Mouse (Mus musculus): ENCODE data around the gene Rab8b. TPM values are rescaled to one million over a fixed set of nuclear protein-coding genes. Genes with fewer than 3 reads are reported as not detected.
"Not testable (repeated sequence)": the region's sequence is repeated elsewhere in the genome, so short reads cannot be mapped to it uniquely, and the experiment has no call there.

Rab8b gene
- polyA plus RNA-seq, 1 experiment from 2014 or later: 26.9 TPM

DNA sequence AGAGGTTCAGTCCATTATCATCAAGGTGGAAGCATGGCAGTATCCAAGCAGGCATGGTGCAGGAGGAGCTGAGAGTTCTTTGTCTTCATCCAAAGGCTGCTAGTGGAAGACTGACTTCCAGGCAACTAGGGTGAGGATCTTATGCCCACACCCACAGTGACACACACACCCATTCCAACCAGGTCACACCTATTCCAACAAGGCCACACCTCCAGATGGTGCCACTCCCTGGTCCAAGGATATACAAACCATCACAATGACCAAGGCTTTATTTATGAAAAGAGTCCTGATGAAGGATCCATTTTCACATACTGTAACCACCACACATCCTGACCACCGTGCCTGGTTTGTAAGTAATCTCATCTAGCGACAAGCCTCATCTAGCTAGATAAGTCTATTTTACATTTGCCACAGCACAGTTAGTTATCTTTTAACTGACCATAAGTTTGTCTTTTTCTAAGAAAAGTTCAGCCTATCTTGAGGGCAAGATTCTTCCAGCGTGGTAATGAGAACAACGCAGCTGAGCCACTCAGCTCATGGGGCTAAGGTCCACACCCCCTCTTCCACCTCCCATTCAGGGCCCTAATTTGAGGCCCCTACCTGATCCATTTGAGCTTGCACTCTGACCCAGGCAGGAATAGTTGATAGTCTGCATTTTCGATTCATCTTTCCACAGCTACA lies 6.1 kb downstream of the Rab8b start:
- 93% methylated on average over 5 of the region's 5 CpGs for WGBS
- DNase-seq (ENCODE audit: low spot score); H3K9ac ChIP-seq (ENCODE audit: low read length): not testable (repeated sequence)

DNA sequence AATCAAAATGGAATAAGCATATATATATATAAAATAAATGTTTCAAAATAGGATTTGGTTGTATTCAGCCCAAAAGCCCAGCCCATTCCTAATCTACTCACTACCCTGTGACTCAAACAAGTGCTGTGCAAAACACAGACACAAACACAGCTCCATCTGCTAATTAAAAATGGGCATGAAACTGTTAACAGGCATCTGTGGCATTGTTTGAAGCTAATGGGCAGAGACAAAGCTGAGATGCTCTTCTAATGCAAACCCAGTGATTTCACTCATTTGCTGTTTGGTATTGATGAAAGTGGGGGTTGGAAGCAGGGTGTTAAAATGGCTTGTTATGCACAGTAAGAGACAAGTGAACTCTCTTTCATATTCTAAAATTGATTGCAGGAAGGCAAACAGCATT lies 7.2 kb downstream of the Rab8b start:
- no peak overlapping the region for H3K27ac ChIP-seq (ENCODE audit: low read depth, low read length)
- no peak for ATAC-seq (ENCODE audit: insufficient read depth, low FRiP score, low TSS enrichment)

More for the DNA sequence above, 6.1 kb downstream of the Rab8b start:
- ATAC-seq (ENCODE audit: insufficient read depth, low FRiP score, low TSS enrichment); H3K9me3 ChIP-seq (ENCODE audit: control insufficient read depth, low read length); H3K36me3 ChIP-seq (ENCODE audit: control insufficient read depth, insufficient read depth, low read length); H3K27me3 ChIP-seq (ENCODE audit: control insufficient read depth, insufficient read depth, low read length); H3K4me2 ChIP-seq (ENCODE audit: low read depth); H3K4me3 ChIP-seq (ENCODE audit: low read depth, low read length); H3K27ac ChIP-seq (ENCODE audit: low read depth, low read length); H3K4me1 ChIP-seq (ENCODE audit: control insufficient read depth, insufficient read depth, low read length): not testable (repeated sequence)

DNA sequence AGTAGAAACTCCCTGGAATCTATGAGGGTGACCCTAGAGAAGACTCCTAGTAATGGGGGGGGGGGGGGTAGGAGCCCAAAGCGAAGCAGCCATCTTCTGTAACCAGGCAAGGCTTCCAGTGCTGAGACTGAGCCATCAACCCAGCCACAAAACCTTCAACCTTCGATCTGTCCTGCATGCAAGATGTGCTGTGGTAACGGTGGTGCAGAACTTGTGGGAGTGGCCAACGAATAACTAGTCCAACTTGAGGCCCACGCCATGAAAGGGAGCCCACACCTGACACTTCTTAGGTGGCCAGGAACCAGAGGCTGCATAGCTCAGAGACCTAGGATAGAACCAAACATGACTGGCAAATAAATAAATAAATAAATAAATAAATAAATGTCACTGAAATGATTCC lies 8.8 kb downstream of the Rab8b start:
- H3K4me3 ChIP-seq (ENCODE audit: low read depth, low read length): no peak overlapping the region
- ATAC-seq (ENCODE audit: insufficient read depth, low FRiP score, low TSS enrichment) (no peak), DNase-seq (ENCODE audit: low spot score) (no peak)
- H3K36me3 ChIP-seq (ENCODE audit: control insufficient read depth, insufficient read depth, low read length): no peaks in the 10 kb centered on the region
- H3K9ac ChIP-seq (ENCODE audit: low read length): no peak overlapping the region
- H3K27me3 ChIP-seq (ENCODE audit: control insufficient read depth, insufficient read depth, low read length): no peaks in the 10 kb centered on the region
- no peaks in the 10 kb centered on the region for H3K9me3 ChIP-seq (ENCODE audit: control insufficient read depth, low read length)
- 92% methylated on average over 5 of the region's 5 CpGs for WGBS
- no peaks in the 10 kb centered on the region for H3K4me1 ChIP-seq (ENCODE audit: control insufficient read depth, insufficient read depth, low read length)
- H3K27ac ChIP-seq (ENCODE audit: low read depth, low read length): no peak overlapping the region
- H3K4me2 ChIP-seq (ENCODE audit: low read depth): no peak overlapping the region

More for the DNA sequence above, 7.2 kb downstream of the Rab8b start:
- Histone ChIP-seq H3K9ac (ENCODE audit: low read length) (no peak overlapping the region), H3K36me3 (ENCODE audit: control insufficient read depth, insufficient read depth, low read length) (no peaks in the 10 kb centered on the region), H3K4me2 (ENCODE audit: low read depth) (no peak overlapping the region), H3K9me3 (ENCODE audit: control insufficient read depth, low read length) (no peaks in the 10 kb centered on the region), H3K4me3 (ENCODE audit: low read depth, low read length) (no peak overlapping the region), H3K4me1 (ENCODE audit: control insufficient read depth, insufficient read depth, low read length) (no peaks in the 10 kb centered on the region), H3K27me3 (ENCODE audit: control insufficient read depth, insufficient read depth, low read length) (no peaks in the 10 kb centered on the region)
- no peak for DNase-seq (ENCODE audit: low spot score)

DNA sequence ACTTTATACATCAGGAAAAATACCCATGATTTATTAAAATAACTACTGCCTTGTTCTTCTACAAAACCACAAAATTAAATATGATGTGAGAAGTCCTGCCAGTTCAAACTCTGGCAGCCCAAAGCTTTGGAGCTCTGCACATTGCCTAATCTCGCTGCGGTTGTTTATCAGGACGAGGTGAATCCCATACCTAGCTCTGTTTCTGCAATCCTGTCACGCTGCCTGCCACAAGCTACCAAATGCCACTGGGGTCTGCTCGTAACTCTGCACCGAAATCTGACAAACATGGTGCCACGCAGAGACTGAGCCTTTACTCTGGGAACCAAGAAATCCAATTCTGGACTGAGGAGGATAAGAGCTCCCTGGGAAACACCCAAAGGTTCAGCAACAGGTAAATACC lies 9.6 kb downstream of the Rab8b start:
- H3K4me2 ChIP-seq (ENCODE audit: low read depth): no peak overlapping the region
- H3K4me1 ChIP-seq (ENCODE audit: control insufficient read depth, insufficient read depth, low read length): no peaks in the 10 kb centered on the region
- H3K27me3 ChIP-seq (ENCODE audit: control insufficient read depth, insufficient read depth, low read length): no peaks in the 10 kb centered on the region
- no peak overlapping the region for H3K27ac ChIP-seq (ENCODE audit: low read depth, low read length)
- H3K4me3 ChIP-seq (ENCODE audit: low read depth, low read length): no peak overlapping the region
- no peaks in the 10 kb centered on the region for H3K36me3 ChIP-seq (ENCODE audit: control insufficient read depth, insufficient read depth, low read length)
- WGBS: 85% methylated on average over 7 of the region's 7 CpGs
- no peak for DNase-seq (ENCODE audit: low spot score)
- ATAC-seq (ENCODE audit: insufficient read depth, low FRiP score, low TSS enrichment): no peak
- H3K9me3 ChIP-seq (ENCODE audit: control insufficient read depth, low read length): no peaks in the 10 kb centered on the region
- H3K9ac ChIP-seq (ENCODE audit: low read length): no peak overlapping the region

DNA sequence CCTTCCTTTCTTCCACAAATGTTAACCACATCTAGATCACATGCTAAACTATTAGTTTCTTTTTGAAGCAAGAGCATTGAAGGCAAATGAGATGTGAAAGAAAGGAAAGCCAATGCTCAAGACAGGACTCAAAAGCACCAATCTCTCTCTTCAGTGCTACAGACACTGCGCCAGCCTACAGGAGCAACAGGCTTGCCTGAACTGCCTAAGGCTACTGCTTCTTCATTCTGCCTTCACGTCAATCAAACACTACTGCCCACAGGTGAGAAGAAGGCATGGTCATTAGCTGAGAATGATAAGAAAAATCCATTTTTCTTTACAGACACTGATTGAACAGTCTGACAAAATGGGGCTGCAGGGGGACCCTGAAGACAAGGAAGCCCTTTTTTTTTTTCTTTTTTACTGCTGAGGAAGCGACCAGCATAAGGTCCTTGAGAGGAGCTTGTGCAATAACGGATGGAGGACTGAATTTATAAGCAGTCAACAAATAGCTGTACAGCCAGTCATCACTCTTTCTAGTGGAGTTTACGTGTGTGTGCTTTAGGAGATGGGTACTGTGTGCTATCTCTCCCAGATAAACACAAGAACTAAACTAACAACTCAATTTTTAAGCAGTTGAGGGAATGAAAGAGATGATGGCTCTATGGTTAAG lies 11.6 kb downstream of the Rab8b start:
- ATAC-seq (ENCODE audit: insufficient read depth, low FRiP score, low TSS enrichment) (no peak), DNase-seq (ENCODE audit: low spot score) (no peak)
- no peak overlapping the region for H3K9ac ChIP-seq (ENCODE audit: low read length)
- H3K27me3 ChIP-seq (ENCODE audit: control insufficient read depth, insufficient read depth, low read length): no peaks in the 10 kb centered on the region
- H3K4me1 ChIP-seq (ENCODE audit: control insufficient read depth, insufficient read depth, low read length): no peaks in the 10 kb centered on the region
- WGBS: 93% methylated on average over 5 of the region's 5 CpGs
- H3K9me3 ChIP-seq (ENCODE audit: control insufficient read depth, low read length): no peaks in the 10 kb centered on the region
- H3K27ac ChIP-seq (ENCODE audit: low read depth, low read length): no peak overlapping the region
- H3K4me3 ChIP-seq (ENCODE audit: low read depth, low read length): no peak overlapping the region
- no peaks in the 10 kb centered on the region for H3K36me3 ChIP-seq (ENCODE audit: control insufficient read depth, insufficient read depth, low read length)
- H3K4me2 ChIP-seq (ENCODE audit: low read depth): no peak overlapping the region

DNA sequence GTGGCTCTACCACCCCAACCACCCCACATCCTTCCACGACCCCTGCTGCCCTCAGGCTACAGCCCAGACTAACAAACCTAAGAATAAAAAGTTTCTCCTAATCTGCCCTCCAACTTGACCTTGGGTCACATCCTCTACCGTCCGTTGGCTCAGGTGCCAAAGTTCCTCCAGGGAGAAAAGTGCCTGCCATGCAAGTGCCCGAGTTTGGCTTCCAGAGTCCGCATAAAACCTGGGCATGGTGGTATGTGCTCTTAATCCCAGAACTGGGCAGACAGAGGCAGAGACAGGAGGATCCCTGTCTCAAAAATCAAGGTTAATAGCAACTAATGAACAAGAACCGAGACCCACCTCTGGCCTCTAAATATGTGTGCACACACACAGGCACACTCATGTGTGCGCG lies 12.4 kb downstream of the Rab8b start:
- Histone ChIP-seq H3K4me3 (ENCODE audit: low read depth, low read length) (no peak overlapping the region), H3K27me3 (ENCODE audit: control insufficient read depth, insufficient read depth, low read length) (no peaks in the 10 kb centered on the region), H3K9ac (ENCODE audit: low read length) (no peak overlapping the region), H3K9me3 (ENCODE audit: control insufficient read depth, low read length) (no peaks in the 10 kb centered on the region), H3K4me2 (ENCODE audit: low read depth) (no peak overlapping the region), H3K36me3 (ENCODE audit: control insufficient read depth, insufficient read depth, low read length) (no peaks in the 10 kb centered on the region), H3K27ac (ENCODE audit: low read depth, low read length) (no peak overlapping the region), H3K4me1 (ENCODE audit: control insufficient read depth, insufficient read depth, low read length) (no peaks in the 10 kb centered on the region)
- WGBS: 93% methylated on average over 8 of the region's 8 CpGs
- ATAC-seq (ENCODE audit: insufficient read depth, low FRiP score, low TSS enrichment): no peak
- no peak for DNase-seq (ENCODE audit: low spot score)

DNA sequence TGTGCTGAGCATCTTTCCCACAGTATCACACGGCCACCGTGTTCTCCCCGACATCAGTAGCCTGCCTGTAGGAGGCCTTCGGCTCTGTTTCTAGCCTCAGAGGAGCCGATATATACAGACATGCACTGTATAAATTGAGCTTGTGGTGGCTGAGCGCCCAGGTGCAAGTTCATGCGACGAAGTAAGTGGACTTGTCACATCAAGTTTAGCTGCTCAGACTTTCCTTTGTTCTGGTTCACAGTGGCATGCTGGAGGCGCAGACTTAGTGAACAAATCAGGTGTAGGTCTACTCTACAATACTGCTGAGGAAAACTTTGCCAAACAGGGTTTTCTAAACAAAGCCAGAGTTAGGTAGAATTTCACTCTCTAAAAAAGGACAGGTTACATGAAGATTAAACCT lies 13.5 kb downstream of the Rab8b start:
- Histone ChIP-seq H3K27ac (ENCODE audit: low read depth, low read length) (no peak overlapping the region), H3K4me3 (ENCODE audit: low read depth, low read length) (no peak overlapping the region), H3K27me3 (ENCODE audit: control insufficient read depth, insufficient read depth, low read length) (no peaks in the 10 kb centered on the region), H3K36me3 (ENCODE audit: control insufficient read depth, insufficient read depth, low read length) (no peaks in the 10 kb centered on the region), H3K9me3 (ENCODE audit: control insufficient read depth, low read length) (no peaks in the 10 kb centered on the region), H3K4me1 (ENCODE audit: control insufficient read depth, insufficient read depth, low read length) (no peaks in the 10 kb centered on the region), H3K9ac (ENCODE audit: low read length) (no peak overlapping the region), H3K4me2 (ENCODE audit: low read depth) (no peak overlapping the region)
- WGBS: 92% methylated on average over 9 of the region's 9 CpGs
- ATAC-seq (ENCODE audit: insufficient read depth, low FRiP score, low TSS enrichment) (no peak), DNase-seq (ENCODE audit: low spot score) (no peak)

DNA sequence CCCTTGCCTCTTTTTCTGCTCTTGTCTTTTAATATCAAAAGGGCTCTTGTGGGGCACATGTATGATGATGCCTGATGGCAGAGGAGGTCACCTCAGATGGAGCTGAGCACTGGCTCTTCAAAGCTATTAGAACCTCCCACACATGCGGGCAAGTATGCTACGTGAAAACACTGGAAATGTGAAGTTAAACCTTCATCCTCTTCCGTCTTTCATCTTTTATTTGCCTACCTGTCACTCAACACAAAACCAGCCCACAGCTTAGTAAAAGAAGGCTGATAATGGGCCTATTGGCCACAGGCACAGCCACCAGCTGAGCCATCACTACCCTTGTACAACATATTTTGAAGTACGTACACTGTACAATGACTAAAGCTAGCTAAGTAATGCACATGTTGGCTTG lies 20.0 kb downstream of the Rab8b start:
- H3K4me3 ChIP-seq (ENCODE audit: low read depth, low read length): no peak overlapping the region
- no peaks in the 10 kb centered on the region for H3K27me3 ChIP-seq (ENCODE audit: control insufficient read depth, insufficient read depth, low read length)
- H3K4me2 ChIP-seq (ENCODE audit: low read depth): no peak overlapping the region
- DNase-seq (ENCODE audit: low spot score) (no peak), ATAC-seq (ENCODE audit: insufficient read depth, low FRiP score, low TSS enrichment) (no peak)
- no peaks in the 10 kb centered on the region for H3K36me3 ChIP-seq (ENCODE audit: control insufficient read depth, insufficient read depth, low read length)
- H3K9me3 ChIP-seq (ENCODE audit: control insufficient read depth, low read length): no peaks in the 10 kb centered on the region
- whole genome bisulfite sequencing: 87% methylated on average over 4 of the region's 4 CpGs
- H3K27ac ChIP-seq (ENCODE audit: low read depth, low read length): no peak overlapping the region
- no peak overlapping the region for H3K9ac ChIP-seq (ENCODE audit: low read length)
- no peaks in the 10 kb centered on the region for H3K4me1 ChIP-seq (ENCODE audit: control insufficient read depth, insufficient read depth, low read length)

DNA sequence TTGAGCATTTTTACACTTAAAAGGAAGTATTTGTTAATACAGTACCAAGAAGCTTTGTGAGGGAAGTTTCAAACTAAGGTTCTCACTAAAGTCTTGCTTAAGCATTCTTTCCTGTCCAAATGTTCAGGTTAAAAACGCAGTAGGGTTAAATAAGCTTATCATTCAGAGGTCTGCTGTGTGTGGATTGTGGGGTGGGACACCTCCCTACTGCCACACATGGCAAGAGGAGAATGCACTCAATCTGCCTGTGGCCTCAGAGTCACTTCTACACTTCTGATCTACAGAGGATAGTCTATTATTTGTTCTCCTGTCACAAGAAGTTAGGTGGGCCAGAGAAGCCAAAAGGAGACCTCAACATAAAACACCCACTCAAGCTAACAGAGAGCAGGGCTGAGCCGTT lies 20.4 kb downstream of the Rab8b start:
- no peak for ATAC-seq (ENCODE audit: insufficient read depth, low FRiP score, low TSS enrichment)
- no peak overlapping the region for H3K4me3 ChIP-seq (ENCODE audit: low read depth, low read length)
- H3K4me2 ChIP-seq (ENCODE audit: low read depth): no peak overlapping the region
- H3K9ac ChIP-seq (ENCODE audit: low read length): no peak overlapping the region
- H3K9me3 ChIP-seq (ENCODE audit: control insufficient read depth, low read length): no peaks in the 10 kb centered on the region
- no peak overlapping the region for H3K27ac ChIP-seq (ENCODE audit: low read depth, low read length)
- DNase-seq (ENCODE audit: low spot score): no peak
- no peaks in the 10 kb centered on the region for H3K4me1 ChIP-seq (ENCODE audit: control insufficient read depth, insufficient read depth, low read length)
- H3K36me3 ChIP-seq (ENCODE audit: control insufficient read depth, insufficient read depth, low read length): no peaks in the 10 kb centered on the region
- 86% methylated on average over 2 of the region's 2 CpGs for WGBS
- no peaks in the 10 kb centered on the region for H3K27me3 ChIP-seq (ENCODE audit: control insufficient read depth, insufficient read depth, low read length)
